Mouse (Mus musculus): Measurements from ENCODE around the gene Ccnb2. TPM values are rescaled to one million over a fixed set of nuclear protein-coding genes. Genes with fewer than 3 reads are reported as not detected.

The Ccnb2 gene
- total RNA-seq, 2 experiments from 2014 or later, result 128 to 191 TPM

DNA sequence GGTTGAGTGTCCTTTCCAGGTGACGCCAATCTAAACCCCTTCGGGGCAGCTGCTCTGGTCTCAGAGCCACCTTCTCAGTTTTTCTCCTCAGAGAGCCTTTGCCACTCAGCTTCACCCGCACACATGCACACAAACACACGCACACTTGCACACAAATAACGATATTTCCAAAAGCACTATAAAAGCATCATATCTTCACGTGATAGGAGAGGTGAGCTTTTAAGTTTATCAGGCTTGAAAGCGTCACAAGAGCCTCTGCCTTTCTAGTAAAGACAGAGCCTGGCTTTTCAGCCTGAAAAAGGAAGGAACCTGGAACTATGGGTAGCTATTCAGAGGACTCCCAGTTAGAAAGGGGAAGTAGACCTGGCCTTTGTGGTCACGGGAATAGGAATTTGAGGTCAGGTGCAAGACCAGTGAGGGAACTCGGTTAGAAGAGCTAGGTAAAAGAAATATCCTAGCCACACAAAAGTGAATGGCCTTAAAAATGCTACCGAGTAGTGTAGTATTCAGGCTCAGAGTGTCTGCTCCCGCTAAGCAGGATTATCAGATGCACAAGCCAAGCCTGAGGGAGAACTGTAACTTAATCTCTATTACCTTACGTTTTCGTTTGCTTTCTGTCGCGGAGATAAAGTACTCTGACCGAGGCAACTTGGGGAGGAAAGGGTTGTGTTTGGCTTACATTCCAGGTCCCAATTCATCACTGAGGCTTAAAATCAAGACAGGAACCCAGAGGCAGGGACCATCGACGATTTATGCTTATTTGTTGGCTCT is 36.2 kb downstream of the Ccnb2 start:
- peak; percentile 71 for ATAC-seq (ENCODE audit: poor library complexity, severe bottlenecking)

- no peak for ATAC-seq (ENCODE audit: poor library complexity, severe bottlenecking)
These were observed 36.9 kb downstream of the Ccnb2 start for GRCm38 (mm10) chr9:70384494-70384893.

GRCm38 (mm10) chr9:70383750-70384149 is 37.6 kb downstream of the Ccnb2 start:
- ATAC-seq (ENCODE audit: poor library complexity, severe bottlenecking), result no peak

GRCm38 (mm10) chr9:70382091-70382490 is 39.3 kb downstream of the Ccnb2 start:
- ATAC-seq (ENCODE audit: poor library complexity, severe bottlenecking), result 0 out of 2 replicates have a peak, but pooled peaks have one; percentile 36

- no peak for ATAC-seq (ENCODE audit: poor library complexity, severe bottlenecking)
These were observed 41.6 kb downstream of the Ccnb2 start for GRCm38 (mm10) chr9:70379502-70380467.

- ATAC-seq (ENCODE audit: poor library complexity, severe bottlenecking), result peak; percentile 47
These were observed 49.7 kb downstream of the Ccnb2 start for GRCm38 (mm10) chr9:70371638-70372037.

DNA sequence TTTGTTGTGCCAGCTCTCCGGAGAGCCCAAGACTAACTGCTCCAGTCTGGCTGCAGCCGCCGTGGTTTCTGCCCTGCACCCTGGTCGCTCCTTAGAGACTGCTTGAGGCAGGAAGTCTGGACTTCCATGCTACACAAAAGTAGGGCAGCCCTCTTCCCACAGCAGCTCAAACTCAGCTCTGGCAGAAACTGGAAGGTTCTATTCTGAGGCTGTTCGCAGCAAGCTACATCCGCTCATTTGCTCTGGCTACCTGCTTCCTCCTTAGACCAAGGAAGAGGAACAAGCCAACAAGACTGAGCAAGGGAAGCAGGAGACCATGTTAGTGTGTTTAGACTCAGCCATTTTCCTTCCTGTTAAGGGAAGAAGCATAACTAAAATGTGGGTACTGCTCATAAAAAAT is 54.4 kb downstream of the Ccnb2 start:
- peak; percentile 69 for ATAC-seq (ENCODE audit: poor library complexity, severe bottlenecking)

DNA sequence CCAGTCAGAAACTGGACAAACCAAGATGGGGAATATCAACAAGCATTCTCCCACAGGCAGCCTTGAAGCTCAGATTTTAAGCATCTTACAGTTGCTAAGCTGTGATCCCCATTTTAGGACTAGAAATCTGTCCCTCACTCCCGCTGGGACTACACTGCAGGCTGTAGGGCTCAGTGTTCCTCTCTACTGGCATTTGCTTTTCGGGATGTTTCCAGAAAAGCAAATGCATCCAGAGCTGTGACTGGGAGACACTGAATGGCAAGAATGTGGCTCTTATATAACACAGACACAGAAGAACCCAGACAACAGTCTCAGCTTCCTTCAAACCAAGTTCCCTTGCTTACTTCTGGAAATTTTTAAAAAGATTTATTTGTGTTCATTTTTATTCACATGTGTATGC is 55.4 kb downstream of the Ccnb2 start:
- no peak for ATAC-seq (ENCODE audit: poor library complexity, severe bottlenecking)

GRCm38 (mm10) chr9:70364741-70365140 is 56.6 kb downstream of the Ccnb2 start:
- ATAC-seq (ENCODE audit: poor library complexity, severe bottlenecking), result no peak

DNA sequence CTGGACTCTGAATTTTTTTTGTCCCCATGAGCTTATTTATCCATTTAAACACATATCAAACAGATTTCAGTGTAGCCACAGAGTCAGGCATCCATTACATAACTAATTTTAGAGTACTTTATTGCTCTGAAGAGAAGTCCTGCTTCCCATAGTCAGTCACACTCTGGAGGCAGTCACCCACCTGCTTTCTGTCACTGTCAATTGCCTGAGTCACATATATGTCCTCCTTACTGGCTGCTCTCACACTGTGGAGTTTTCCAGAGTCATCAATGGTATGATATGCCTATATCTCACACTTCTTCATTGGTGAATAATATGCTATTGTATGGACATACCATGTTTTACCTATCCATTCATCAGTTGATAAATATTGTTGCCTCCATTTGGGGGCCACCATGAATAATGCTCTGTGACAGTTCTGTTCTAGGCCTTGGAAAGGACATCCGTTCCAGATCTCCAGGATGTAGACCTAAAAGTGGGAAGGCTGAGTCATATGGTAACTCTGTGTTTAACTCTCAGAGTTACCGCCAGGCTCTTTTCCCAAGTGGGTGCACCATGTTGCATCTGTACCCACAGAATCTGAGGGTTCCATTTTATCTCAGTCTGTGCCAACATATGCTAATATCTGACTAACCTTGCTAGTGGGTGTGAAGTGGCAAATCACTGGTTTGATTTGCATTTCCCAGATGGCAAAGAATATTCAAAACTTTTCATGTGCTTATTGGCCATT is 61.8 kb downstream of the Ccnb2 start:
- no peak for ATAC-seq (ENCODE audit: poor library complexity, severe bottlenecking)

Other genes with a start within 250 kb of the Ccnb2 start
- 0.59 TPM in 1 of 2 replicates, not detected in the other for gene Myo1e, start 214.2 kb downstream of the Ccnb2 start, total RNA-seq (2015)
- gene Myo1e, start 214.2 kb downstream of the Ccnb2 start, total RNA-seq (2017), result 0.51 and 1.1 TPM in 2 replicates
- gene Rnf111, start 82.2 kb upstream of the Ccnb2 start, total RNA-seq (2015), result 57.0 and 67.6 TPM in 2 replicates
- 36.8 and 47.0 TPM in 2 replicates for gene Rnf111, start 82.2 kb upstream of the Ccnb2 start, total RNA-seq (2017)
- gene Sltm, start 121.2 kb upstream of the Ccnb2 start, total RNA-seq (2015), result 60.4 and 61.9 TPM in 2 replicates
- gene Sltm, start 121.2 kb upstream of the Ccnb2 start, total RNA-seq (2017), result 69.7 and 73.8 TPM in 2 replicates
- gene Gm10642, start 234.7 kb upstream of the Ccnb2 start, total RNA-seq (2015), result 0.18 and 1.0 TPM in 2 replicates
- 0.85 and 0.99 TPM in 2 replicates for gene Gm10642, start 234.7 kb upstream of the Ccnb2 start, total RNA-seq (2017)
- gene Mindy2, start 235.6 kb upstream of the Ccnb2 start, total RNA-seq (2015), result 29.4 and 33.7 TPM in 2 replicates
- gene Mindy2, start 235.6 kb upstream of the Ccnb2 start, total RNA-seq (2017), result 28.0 and 38.9 TPM in 2 replicates